Mouse (Mus musculus): ENCODE results near the gene Mllt10. TPM values are rescaled to one million over a fixed set of nuclear protein-coding genes. Genes with fewer than 3 reads are reported as not detected.

Gene Mllt10
- polyA plus RNA-seq, 1 experiment from 2014 or later: 40.7 TPM

DNA sequence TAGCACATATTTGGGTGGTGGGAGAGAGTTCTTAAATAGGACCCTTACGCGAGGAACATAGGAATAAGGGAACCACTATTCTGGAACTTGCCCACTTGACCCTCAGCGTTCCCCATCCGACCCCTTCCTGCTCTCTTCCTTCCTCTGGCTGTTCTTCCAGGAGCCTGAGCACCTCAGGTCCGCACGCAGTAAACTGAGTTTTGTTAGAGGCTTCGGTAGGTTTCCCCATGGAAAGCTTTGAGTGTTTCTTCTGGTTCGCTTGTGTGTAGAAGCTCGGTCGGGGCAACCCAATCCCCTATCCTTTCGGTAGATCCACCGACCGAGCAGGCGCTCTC, 29.3 kb upstream of the Mllt10 start:
- ATAC-seq (replicated peaks; ENCODE audit: extremely low read depth, insufficient read depth, low FRiP score): no peak
- peak overlapping the region; percentile 80 for H3K9ac ChIP-seq (ENCODE audit: low read length)
- peak overlapping the region; percentile 83 for H3K4me3 ChIP-seq (ENCODE audit: low read length)
- H3K4me2 ChIP-seq (ENCODE audit: low read depth, low read length): peak overlapping the region; percentile 98
- WGBS: 3% methylated on average over 14 of the region's 14 CpGs
- H3K27ac ChIP-seq (ENCODE audit: low read length): peak overlapping the region; percentile 48
- H3K9me3 ChIP-seq (replicated peaks; ENCODE audit: control insufficient read depth, low read length): no peaks in the 10 kb centered on the region
- H3K36me3 ChIP-seq (ENCODE audit: control insufficient read depth, insufficient read depth): no peaks in the 10 kb centered on the region
- peaks cover 12% of the 10 kb centered on the region for H3K4me1 ChIP-seq (ENCODE audit: control insufficient read depth, insufficient read depth, low read length)
- no peaks in the 10 kb centered on the region for H3K27me3 ChIP-seq (ENCODE audit: control insufficient read depth, insufficient read depth, low read length)

DNA sequence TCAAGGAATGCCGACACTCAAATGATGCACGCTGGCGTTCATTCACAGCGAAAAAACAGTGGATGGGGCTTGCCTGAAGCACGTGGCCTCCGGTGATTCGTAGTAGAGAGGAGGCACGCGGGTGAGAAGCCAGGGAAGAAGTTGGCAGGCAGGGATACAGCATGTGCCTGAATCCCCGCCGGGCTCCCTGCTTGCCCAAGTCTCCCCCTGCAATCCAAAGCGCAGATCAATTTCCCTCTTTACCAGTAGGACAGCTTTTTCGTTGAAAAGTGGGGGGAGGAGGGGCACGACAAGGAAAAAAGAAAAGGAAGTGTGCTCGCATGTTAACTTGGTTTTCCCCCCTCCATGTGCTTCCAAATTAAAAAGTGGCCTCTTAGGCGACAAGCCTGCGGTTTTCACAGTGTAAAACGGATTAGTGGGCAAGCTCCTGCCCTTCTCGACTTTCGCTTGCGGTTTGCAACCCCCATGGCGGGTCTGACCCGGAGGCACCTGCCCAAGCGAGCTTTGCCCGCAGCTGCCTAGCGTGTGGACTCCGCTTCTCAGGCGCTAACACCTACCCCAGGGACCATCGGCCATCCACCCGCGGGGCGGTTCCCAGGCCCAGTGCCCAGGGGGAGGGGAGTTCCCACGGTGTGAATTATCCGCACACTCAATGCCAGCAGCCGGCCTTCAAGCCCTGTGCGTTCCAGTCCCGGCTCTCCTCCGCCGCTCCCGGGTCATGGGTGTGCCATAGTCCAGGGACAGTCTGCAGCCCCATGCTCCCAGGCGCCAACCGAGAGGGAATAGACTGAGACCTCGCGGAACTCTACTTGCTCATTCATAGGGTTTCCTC, 28.7 kb upstream of the Mllt10 start:
- Histone ChIP-seq H3K36me3 (ENCODE audit: control insufficient read depth, insufficient read depth) (no peaks in the 10 kb centered on the region), H3K27ac (ENCODE audit: low read length) (peak overlapping the region; percentile 48), H3K9me3 (replicated peaks; ENCODE audit: control insufficient read depth, low read length) (no peaks in the 10 kb centered on the region), H3K4me1 (ENCODE audit: control insufficient read depth, insufficient read depth, low read length) (peaks cover 16% of the 10 kb centered on the region), H3K27me3 (ENCODE audit: control insufficient read depth, insufficient read depth, low read length) (no peaks in the 10 kb centered on the region), H3K4me2 (ENCODE audit: low read depth, low read length) (peak overlapping the region; percentile 98), H3K4me3 (ENCODE audit: low read length) (peak overlapping the region; percentile 83), H3K9ac (ENCODE audit: low read length) (peak overlapping the region; percentile 80)
- WGBS: under 1% methylated on average over 44 of the region's 44 CpGs
- no peak for ATAC-seq (replicated peaks; ENCODE audit: extremely low read depth, insufficient read depth, low FRiP score)

DNA sequence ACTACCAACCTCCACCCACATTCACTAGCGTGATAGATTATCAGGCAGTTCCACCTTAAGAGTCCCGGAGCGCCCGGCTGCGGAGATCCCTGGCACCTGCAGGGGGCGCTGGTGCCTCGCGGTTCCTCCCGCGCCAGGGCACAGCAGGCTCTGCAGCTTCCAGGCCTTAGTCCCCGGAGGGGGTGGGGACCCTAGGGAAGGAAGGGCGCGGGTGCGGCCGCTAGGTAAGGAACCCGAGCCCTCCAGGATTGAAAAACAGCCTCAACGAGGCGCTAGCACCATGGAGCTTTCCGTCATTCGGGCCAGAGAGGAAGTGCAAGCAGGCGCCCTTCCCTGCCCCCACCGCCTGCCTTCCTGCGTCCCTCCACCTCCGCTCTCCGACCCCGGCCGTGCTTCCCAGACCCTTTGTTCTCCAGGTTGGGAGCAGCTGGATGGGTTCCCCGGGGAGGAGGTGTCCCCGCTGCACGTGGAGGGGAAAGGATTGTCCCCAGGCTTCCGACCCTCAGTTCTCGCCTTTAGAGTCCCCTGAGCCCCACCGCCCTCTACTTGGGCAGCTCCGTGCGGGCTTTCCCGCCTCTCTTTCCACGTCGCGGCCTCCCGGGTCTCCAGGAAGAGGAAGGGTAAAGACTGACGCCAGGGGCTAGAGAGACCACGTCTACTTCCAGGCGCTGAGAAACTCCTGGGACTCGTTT, 27.4 kb upstream of the Mllt10 start:
- H3K4me3 ChIP-seq (ENCODE audit: low read length): peak overlapping the region; percentile 83
- no peaks in the 10 kb centered on the region for H3K36me3 ChIP-seq (ENCODE audit: control insufficient read depth, insufficient read depth)
- H3K27me3 ChIP-seq (ENCODE audit: control insufficient read depth, insufficient read depth, low read length): no peaks in the 10 kb centered on the region
- under 1% methylated on average over 44 of the region's 44 CpGs for WGBS
- H3K4me1 ChIP-seq (ENCODE audit: control insufficient read depth, insufficient read depth, low read length): peaks cover 18% of the 10 kb centered on the region
- ATAC-seq (replicated peaks; ENCODE audit: extremely low read depth, insufficient read depth, low FRiP score): peak; percentile 85
- peak overlapping the region; percentile 95 for H3K27ac ChIP-seq (ENCODE audit: low read length)
- no peaks in the 10 kb centered on the region for H3K9me3 ChIP-seq (replicated peaks; ENCODE audit: control insufficient read depth, low read length)
- peak overlapping the region; percentile 93 for H3K9ac ChIP-seq (ENCODE audit: low read length)
- peak overlapping the region; percentile 98 for H3K4me2 ChIP-seq (ENCODE audit: low read depth, low read length)

DNA sequence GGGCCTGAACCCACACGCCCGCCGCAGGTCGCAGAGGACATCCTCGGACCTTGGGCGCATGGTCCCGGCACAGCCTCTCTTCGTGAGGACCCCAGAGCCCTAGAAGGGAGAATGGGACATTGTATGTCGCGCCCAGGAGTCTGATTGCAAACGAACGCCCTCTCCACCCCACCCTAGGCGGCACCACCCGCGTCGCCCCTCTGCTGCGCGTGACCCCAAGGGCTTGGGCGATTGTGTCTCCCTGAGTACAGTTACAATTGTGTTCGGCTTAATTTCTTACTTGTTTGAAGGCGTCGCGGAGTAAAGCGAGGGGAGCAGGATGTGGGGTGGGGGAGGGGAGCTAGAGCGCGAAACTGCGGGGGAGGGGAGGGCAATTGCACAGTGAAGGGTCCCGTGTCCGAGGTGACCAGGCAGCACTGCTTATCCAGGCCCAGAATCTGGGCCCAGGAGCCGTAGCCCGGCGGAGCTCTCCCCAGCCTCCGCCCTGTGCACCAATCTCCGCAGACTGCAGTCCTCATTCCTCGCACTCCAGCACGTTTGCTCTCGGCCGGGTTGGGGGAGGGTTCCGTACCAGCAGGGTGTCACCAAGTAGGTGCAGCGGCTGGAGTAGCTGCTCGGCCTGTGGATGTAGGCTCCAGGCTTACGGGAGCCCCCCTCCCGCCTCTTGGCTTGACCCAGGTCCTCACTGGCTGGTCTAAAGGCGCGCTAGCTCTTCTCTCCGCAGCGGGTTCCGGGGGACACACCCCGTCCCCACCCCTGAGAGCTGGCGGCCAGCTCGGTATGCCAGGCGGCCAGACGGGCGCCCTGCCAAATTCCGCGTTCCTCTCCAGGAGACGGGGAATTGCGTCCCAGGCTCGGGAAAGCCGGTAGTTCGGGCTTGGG, 26.7 kb upstream of the Mllt10 start:
- Histone ChIP-seq H3K4me1 (ENCODE audit: control insufficient read depth, insufficient read depth, low read length) (peaks cover 20% of the 10 kb centered on the region), H3K4me2 (ENCODE audit: low read depth, low read length) (peak overlapping the region; percentile 98), H3K27ac (ENCODE audit: low read length) (peak overlapping the region; percentile 95), H3K9me3 (replicated peaks; ENCODE audit: control insufficient read depth, low read length) (no peaks in the 10 kb centered on the region), H3K36me3 (ENCODE audit: control insufficient read depth, insufficient read depth) (no peaks in the 10 kb centered on the region), H3K4me3 (ENCODE audit: low read length) (peak overlapping the region; percentile 83), H3K9ac (ENCODE audit: low read length) (peak overlapping the region; percentile 93), H3K27me3 (ENCODE audit: control insufficient read depth, insufficient read depth, low read length) (no peaks in the 10 kb centered on the region)
- under 1% methylated on average over 61 of the region's 61 CpGs for WGBS
- peak; percentile 84 for ATAC-seq (replicated peaks; ENCODE audit: extremely low read depth, insufficient read depth, low FRiP score)

DNA sequence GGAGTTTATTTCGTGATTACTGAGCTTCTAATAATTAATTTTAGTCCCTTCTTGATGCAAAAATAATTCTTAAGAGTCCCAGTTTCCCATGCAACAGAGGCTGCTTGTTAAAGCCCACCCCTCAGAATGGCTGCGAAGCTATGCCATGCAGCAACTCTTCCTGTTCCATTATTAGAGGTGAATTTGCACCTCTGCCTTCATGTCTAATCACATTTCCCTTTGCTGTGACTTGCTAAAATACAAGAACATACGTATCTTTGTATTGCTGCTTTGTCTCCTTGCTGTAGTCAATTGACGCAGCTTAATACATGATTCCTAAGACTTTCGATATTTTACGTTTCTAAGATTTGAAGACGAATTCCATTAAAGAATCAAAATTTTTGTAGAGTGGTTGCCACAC, 25.4 kb upstream of the Mllt10 start:
- ATAC-seq (replicated peaks; ENCODE audit: extremely low read depth, insufficient read depth, low FRiP score): no peak
- H3K27me3 ChIP-seq (ENCODE audit: control insufficient read depth, insufficient read depth, low read length): no peaks in the 10 kb centered on the region
- 90% methylated on average over 7 of the region's 7 CpGs for WGBS
- peaks cover 20% of the 10 kb centered on the region for H3K4me1 ChIP-seq (ENCODE audit: control insufficient read depth, insufficient read depth, low read length)
- H3K9ac ChIP-seq (ENCODE audit: low read length): no peak overlapping the region
- H3K27ac ChIP-seq (ENCODE audit: low read length): no peak overlapping the region
- H3K9me3 ChIP-seq (replicated peaks; ENCODE audit: control insufficient read depth, low read length): no peaks in the 10 kb centered on the region
- no peaks in the 10 kb centered on the region for H3K36me3 ChIP-seq (ENCODE audit: control insufficient read depth, insufficient read depth)
- H3K4me2 ChIP-seq (ENCODE audit: low read depth, low read length): no peak overlapping the region
- H3K4me3 ChIP-seq (ENCODE audit: low read length): no peak overlapping the region

DNA sequence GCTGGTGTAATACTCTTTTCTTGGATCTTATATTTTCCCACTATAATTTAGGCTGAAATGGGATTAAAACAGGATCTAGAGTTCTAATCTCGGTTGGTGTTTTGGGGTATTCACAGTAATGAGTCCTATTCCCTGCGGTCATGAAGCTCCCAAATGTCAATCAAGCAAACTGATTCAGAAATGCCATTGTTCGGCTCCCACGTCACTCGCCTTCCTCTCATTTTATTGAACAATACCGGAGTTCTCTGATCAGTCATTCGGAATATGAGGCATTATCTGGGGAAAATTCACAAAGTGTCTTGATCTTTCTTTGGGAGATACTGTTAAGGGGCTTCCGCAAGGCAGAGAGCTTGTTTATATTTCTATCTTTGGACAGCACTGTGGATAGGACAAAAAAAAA, 24.5 kb upstream of the Mllt10 start:
- peak overlapping the region; percentile 98 for H3K4me2 ChIP-seq (ENCODE audit: low read depth, low read length)
- no peak overlapping the region for H3K27ac ChIP-seq (ENCODE audit: low read length)
- WGBS: 70% methylated on average over 8 of the region's 8 CpGs
- no peaks in the 10 kb centered on the region for H3K9me3 ChIP-seq (replicated peaks; ENCODE audit: control insufficient read depth, low read length)
- no peak overlapping the region for H3K9ac ChIP-seq (ENCODE audit: low read length)
- peaks cover 15% of the 10 kb centered on the region for H3K4me1 ChIP-seq (ENCODE audit: control insufficient read depth, insufficient read depth, low read length)
- no peaks in the 10 kb centered on the region for H3K36me3 ChIP-seq (ENCODE audit: control insufficient read depth, insufficient read depth)
- H3K27me3 ChIP-seq (ENCODE audit: control insufficient read depth, insufficient read depth, low read length): no peaks in the 10 kb centered on the region
- ATAC-seq (replicated peaks; ENCODE audit: extremely low read depth, insufficient read depth, low FRiP score): no peak
- no peak overlapping the region for H3K4me3 ChIP-seq (ENCODE audit: low read length)

DNA sequence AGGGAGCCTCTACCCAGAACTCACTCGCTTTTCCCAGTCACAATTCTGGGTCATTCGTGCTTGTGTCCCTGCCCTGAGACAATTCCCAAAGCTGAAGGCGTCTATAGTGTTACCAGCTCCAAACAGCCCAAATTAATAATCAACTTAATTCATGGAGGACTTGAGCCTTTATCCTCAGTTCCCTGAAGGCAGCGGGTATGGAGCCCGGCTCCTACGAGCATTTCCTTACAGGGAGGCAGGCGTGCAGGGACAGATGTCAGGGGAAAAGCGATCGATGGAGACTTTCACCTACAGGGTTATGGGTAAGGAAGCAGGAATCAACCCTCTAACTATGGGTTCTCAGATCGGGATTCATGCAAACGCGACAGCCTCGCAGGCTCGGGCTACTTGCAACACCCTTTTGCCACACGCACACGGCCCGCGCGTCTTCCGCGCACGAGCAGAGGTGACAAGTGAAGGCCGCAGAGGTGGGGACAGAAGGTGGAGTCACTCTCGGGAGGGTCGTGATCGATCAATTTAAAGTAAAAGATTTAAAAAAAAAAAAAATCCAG, 23.7 kb upstream of the Mllt10 start:
- peaks cover 14% of the 10 kb centered on the region for H3K4me1 ChIP-seq (ENCODE audit: control insufficient read depth, insufficient read depth, low read length)
- peak overlapping the region; percentile 89 for H3K9ac ChIP-seq (ENCODE audit: low read length)
- peak overlapping the region; percentile 59 for H3K4me3 ChIP-seq (ENCODE audit: low read length)
- no peak for ATAC-seq (replicated peaks; ENCODE audit: extremely low read depth, insufficient read depth, low FRiP score)
- H3K27me3 ChIP-seq (ENCODE audit: control insufficient read depth, insufficient read depth, low read length): no peaks in the 10 kb centered on the region
- H3K36me3 ChIP-seq (ENCODE audit: control insufficient read depth, insufficient read depth): no peaks in the 10 kb centered on the region
- H3K4me2 ChIP-seq (ENCODE audit: low read depth, low read length): peak overlapping the region; percentile 98
- no peak overlapping the region for H3K27ac ChIP-seq (ENCODE audit: low read length)
- no peaks in the 10 kb centered on the region for H3K9me3 ChIP-seq (replicated peaks; ENCODE audit: control insufficient read depth, low read length)
- 8% methylated on average over 26 of the region's 26 CpGs for WGBS

DNA sequence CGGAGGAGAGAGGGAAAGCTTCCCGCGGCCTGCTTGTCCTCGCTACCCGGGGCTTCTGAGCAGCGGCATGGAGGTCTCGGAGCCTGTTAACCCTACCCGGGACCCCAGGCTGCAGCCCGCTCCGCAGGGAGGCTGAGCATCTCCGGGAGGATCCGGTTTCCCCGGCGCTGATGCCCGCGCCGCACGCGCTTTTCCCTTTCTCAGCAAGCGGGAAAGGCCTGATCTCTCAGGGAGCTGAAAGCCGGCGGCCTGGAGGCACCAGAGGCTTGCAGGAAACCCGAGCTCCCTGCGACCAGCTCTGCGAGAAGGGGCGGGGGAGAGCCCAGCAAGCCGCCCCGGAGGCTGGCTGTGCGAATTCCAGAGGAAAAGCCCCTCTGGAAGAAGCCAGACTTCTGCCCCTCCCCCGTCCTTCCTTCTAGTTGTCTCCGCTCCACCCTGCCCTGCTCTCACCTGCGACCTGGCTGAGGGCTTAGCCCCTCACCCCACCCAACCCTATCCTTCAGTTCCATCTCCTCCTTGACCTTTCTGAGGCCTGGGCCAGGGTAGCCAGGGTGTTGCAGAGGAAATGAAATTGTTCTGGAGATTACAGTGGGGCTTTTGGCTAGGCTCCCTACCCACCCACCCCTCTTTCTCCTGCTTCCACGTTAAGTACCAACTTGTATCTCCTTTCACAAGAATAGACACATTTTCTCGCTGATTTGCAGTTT, 23.1 kb upstream of the Mllt10 start:
- no peak overlapping the region for H3K27ac ChIP-seq (ENCODE audit: low read length)
- H3K36me3 ChIP-seq (ENCODE audit: control insufficient read depth, insufficient read depth): no peaks in the 10 kb centered on the region
- no peak for ATAC-seq (replicated peaks; ENCODE audit: extremely low read depth, insufficient read depth, low FRiP score)
- H3K4me2 ChIP-seq (ENCODE audit: low read depth, low read length): peak overlapping the region; percentile 98
- WGBS: 5% methylated on average over 34 of the region's 34 CpGs
- no peaks in the 10 kb centered on the region for H3K27me3 ChIP-seq (ENCODE audit: control insufficient read depth, insufficient read depth, low read length)
- peaks cover 14% of the 10 kb centered on the region for H3K4me1 ChIP-seq (ENCODE audit: control insufficient read depth, insufficient read depth, low read length)
- H3K9me3 ChIP-seq (replicated peaks; ENCODE audit: control insufficient read depth, low read length): no peaks in the 10 kb centered on the region
- peak overlapping the region; percentile 89 for H3K9ac ChIP-seq (ENCODE audit: low read length)
- H3K4me3 ChIP-seq (ENCODE audit: low read length): peak overlapping the region; percentile 59

All from heart, embryonic 16.5 days (tissue).